21 mouse cellular contexts compared by ENCODE assay signal in the genomic region with DNA sequence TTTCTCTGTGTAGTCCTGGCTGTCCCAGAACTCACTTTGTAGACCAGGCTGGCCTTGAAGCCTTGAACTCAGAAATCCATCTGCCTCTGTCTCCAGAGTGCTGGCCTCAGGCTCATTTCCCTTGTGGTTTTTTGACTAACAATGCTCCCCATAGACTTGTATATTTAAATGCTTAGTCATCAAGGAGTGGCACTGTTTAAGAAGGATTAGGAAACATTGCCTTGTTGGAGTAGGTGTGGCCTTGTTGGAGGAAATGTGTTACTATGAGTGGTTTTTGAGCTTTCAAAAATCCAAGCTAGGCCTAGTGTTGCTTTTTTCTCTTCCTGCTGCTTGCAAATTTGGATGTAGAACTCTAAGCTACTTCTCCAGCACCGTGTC.
DNase-seq lines count a peak whose midpoint lies in the region; ATAC-seq and TF ChIP-seq lines count a peak whose summit lies in the region.
"Had no signal": no experiment of that assay in that cellular context is flagged by ENCODE, and none has a peak within 500 bp of the region (broad histone marks: within the 10 kb centered on the region; RNA-seq: fewer than 3 reads in every experiment).

No protein-coding gene starts in this region.

- no peak overlapping the region for H3K4me3 ChIP-seq in lung, postnatal 0 days (ENCODE audit: low read depth, low read length)
- H3K4me3 ChIP-seq: embryonic facial prominence, embryonic 10.5 days; embryonic facial prominence, embryonic 12.5 days; forebrain, embryonic 13.5 days; forebrain, embryonic 15.5 days had no signal

- ATAC-seq in lung, postnatal 0 days, result no peak

- no peaks in the 10 kb centered on the region for H3K4me1 ChIP-seq in lung, postnatal 0 days (ENCODE audit: insufficient read depth, low read depth, low read length)
- H3K4me1 ChIP-seq: embryonic facial prominence, embryonic 10.5 days; embryonic facial prominence, embryonic 12.5 days had no signal

- no peaks in the 10 kb centered on the region for H3K27me3 ChIP-seq in lung, postnatal 0 days (replicated peaks; ENCODE audit: insufficient read depth, low read length)
- H3K27me3 ChIP-seq: embryonic facial prominence, embryonic 12.5 days; forebrain, embryonic 13.5 days; forebrain, embryonic 15.5 days; Patski had no signal

- H3K4me2 ChIP-seq in lung, postnatal 0 days (replicated peaks; ENCODE audit: low read depth, low read length), result no peak overlapping the region
- H3K4me2 ChIP-seq: embryonic facial prominence, embryonic 12.5 days; forebrain, embryonic 13.5 days; forebrain, embryonic 15.5 days had no signal

- no peak for TF ChIP-seq CTCF in lung, postnatal 0 days (IDR thresholded peaks at IDR 0.05)

- H3K9me3 ChIP-seq in lung, postnatal 0 days (ENCODE audit: low read length), result no peaks in the 10 kb centered on the region
- H3K9me3 ChIP-seq: embryonic facial prominence, embryonic 10.5 days; embryonic facial prominence, embryonic 12.5 days; forebrain, embryonic 13.5 days; forebrain, embryonic 15.5 days; G1E had no signal

- no peak overlapping the region for H3K27ac ChIP-seq in lung, postnatal 0 days (ENCODE audit: low read length)
- H3K27ac ChIP-seq: embryonic facial prominence, embryonic 10.5 days; embryonic facial prominence, embryonic 12.5 days; forebrain, embryonic 13.5 days; forebrain, embryonic 15.5 days had no signal

- H3K36me3 ChIP-seq in lung, postnatal 0 days (ENCODE audit: insufficient read depth, low read length), result no peaks in the 10 kb centered on the region
- H3K36me3 ChIP-seq: embryonic facial prominence, embryonic 10.5 days; embryonic facial prominence, embryonic 12.5 days; forebrain, embryonic 15.5 days; G1E had no signal

- peak; percentile 5 for DNase-seq in 3T3-L1 (ENCODE audit: low read depth, low spot score)
- DNase-seq in 416B (ENCODE audit: low read depth), result peak; percentile 12
- peak; percentile 81 for DNase-seq in ES-CJ7 (ENCODE audit: low read depth, low spot score)
- peak; percentile 90 for DNase-seq in R1 (ENCODE audit: low read depth, low spot score)
- DNase-seq in kidney, postnatal 14 days, result no peak
- no peak for DNase-seq in right cerebral cortex, postnatal 14 days
- no peak for DNase-seq in lung, postnatal 0 days (ENCODE audit: low spot score)
- DNase-seq in adipocyte (ENCODE audit: low spot score), result no peak
- DNase-seq: adrenal gland, adult 2 months; adrenal gland, postnatal 25 days; cerebellum, adult 11 months; cerebellum, adult 18-20 months; cerebellum, adult 8-10 months; cerebellum, adult 9-11 months; forebrain, postnatal 0 days had no signal

- WGBS in lung, postnatal 0 days, result 63% methylated on average over 1 of the region's 1 CpGs

- H3K9ac ChIP-seq in lung, postnatal 0 days (replicated peaks; ENCODE audit: low read depth), result no peak overlapping the region
- H3K9ac ChIP-seq: embryonic facial prominence, embryonic 12.5 days; forebrain, embryonic 13.5 days; forebrain, embryonic 15.5 days; forebrain, postnatal 0 days had no signal

- TF ChIP-seq EP300 in lung, postnatal 0 days (IDR thresholded peaks at IDR 0.05), result no peak

Comparison
In these comparisons a context has a peak if more than half of its experiments do, and no peak if none do; other contexts are left out.
1. DNase-seq: peak in 3T3-L1 (single experiment), 416B (single experiment), ES-CJ7 (single experiment) and R1 (single experiment); none in kidney, postnatal 14 days (single experiment), right cerebral cortex, postnatal 14 days (single experiment), lung, postnatal 0 days (single experiment) and adipocyte (single experiment).